Mouse (Mus musculus) fat pad, adult 2 months (tissue): Measurements from ENCODE around the gene Pink1.

ENCODE experiments used
- DNase-seq: peaks from one replicate; pipeline ENCODE4 v3.0.0-alpha.2; 2011; ENCODE audit warnings: low read depth, low spot score; ENCODE audit errors: extremely low read depth

Gene Pink1

DNA sequence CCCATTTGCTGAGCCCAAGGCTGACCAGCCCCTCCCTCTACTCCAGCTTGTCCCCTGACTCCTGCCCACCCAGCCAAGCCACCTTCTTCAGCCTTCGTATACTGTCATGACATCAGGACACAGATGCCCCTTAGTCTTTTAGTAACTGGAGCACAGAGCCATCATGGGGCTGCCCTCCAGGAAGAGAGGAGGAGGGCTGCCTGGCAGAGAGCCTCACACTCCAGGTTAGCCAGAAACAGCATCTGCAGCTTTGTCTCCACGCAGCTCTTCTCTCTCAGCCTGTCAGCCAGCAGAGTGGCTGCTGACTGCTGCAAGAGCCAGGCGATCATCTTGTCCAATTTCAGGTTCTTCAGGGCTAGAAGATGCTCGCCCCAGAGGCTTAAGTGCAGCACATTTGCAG is 12.3 kb downstream of the Pink1 start:
- DNase-seq, result no peak

GRCm38 (mm10) chr4:138313021-138313420 is 13.1 kb downstream of the Pink1 start:
- no peak for DNase-seq

DNA sequence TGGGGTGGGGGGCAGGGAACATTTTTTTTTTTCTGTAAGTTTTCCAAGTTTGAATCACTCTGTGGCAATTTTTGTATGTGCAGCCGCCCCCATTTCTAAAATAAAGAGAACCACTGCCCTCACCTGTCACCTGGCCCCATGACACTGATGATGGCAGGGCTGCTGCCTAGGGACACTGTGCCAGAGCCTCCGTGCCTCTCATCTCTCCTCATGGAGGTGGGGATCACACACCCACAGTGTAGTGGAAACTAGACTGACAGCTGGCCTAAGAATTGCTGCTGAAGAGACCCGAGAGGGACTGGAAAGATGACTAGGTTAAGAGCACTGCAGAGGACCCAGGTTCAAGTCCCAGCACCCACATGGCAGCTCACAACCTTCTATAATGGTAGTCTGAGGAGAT is 14.0 kb downstream of the Pink1 start:
- no peak for DNase-seq

GRCm38 (mm10) chr4:138311595-138311994 is 14.5 kb downstream of the Pink1 start:
- DNase-seq, result no peak

DNA sequence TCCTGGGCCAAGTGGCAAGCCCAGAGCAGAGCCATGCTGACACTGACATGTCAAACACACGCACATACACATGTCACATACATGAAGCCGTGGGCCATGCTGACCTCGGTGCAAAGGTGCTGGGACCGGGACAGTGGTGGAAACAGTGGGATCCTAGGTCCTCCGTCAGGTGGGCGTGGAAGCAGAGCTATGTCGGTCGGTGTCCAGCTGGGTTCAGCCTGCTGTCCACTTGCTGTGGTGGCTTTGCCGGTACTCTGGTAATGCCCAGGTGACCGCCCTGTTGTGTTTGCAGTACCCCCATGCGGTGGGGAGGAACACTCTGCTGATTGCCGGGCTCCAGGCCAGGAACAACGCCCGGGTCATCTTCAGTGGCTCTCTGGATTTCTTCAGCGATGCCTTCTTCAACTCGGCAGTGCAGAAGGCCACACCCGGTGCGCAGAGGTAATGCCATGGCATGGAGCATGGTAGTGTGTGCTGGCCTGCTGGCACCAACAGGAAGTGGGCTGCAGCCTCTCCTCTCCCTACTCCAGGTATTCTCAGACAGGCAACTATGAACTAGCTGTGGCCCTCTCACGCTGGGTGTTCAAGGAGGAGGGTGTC is 15.7 kb downstream of the Pink1 start:
- no peak for DNase-seq

- DNase-seq, result no peak
Measured at GRCm38 (mm10) chr4:138307739-138308138, 18.4 kb downstream of the Pink1 start.

- no peak for DNase-seq
Measured at GRCm38 (mm10) chr4:138307025-138307424, 19.1 kb downstream of the Pink1 start.

DNA sequence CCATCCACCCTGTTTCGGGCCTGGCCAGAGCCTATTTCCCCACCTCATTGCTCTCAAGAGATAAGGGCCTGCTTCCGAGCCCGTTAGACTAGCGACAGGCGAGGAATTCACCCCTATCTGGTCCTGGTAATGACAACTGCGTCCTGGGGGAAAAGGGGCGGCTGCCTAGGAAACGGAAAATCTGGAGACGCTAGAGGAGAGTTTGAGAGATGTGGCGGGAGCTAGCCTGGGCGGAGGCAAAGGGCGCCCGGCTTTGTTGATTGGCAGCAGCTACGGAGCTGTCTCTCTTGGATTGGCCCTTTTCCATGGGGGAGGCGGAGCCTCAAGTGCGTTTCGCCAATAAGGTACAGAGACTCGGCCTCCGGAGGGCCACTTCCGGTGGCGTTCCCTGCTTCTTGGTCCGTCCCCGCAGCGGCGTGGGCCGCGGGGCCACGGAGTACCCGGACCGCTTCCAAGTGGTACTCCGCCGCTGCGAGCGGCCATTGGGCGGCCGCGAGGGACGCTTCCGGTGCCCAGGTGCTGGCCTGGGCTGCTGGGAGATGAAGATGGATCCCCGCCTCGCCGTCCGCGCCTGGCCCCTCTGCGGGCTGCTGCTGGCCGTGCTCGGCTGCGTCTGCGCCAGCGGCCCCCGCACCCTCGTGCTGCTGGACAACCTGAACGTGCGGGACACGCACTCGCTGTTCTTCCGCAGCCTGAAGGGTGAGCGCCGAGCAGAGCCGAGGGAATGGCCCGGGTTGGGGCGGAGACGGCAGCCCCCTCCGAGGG is 21.6 kb downstream of the Pink1 start, which contains the start of gene Ddost:
Gene Ddost (plus strand): TSS at position 391 of the 765 bp plus-strand sequence.
- DNase-seq, result peak; percentile 84

DNA sequence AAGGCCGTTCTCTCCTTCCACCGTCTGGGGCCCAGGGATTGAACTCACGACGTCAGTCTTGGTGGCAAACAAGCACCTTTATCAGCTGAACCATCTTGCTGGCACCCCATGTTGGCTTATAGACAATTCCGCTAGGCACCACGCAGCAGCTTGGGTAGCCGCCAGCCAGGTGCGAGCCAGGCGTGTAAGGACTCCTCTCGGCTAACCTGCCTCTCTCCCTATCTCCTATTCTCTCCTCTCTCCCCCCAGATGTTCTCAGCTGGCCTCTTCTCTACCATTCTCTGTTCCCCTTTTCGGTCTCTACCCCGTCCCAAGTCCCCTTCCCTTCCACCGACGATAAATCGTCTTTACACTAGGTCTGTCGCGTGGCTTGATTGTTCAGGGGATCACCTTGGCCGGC is 22.4 kb downstream of the Pink1 start:
- DNase-seq, result no peak

- no peak for DNase-seq
Measured at GRCm38 (mm10) chr4:138303011-138303410, 23.1 kb downstream of the Pink1 start.

DNA sequence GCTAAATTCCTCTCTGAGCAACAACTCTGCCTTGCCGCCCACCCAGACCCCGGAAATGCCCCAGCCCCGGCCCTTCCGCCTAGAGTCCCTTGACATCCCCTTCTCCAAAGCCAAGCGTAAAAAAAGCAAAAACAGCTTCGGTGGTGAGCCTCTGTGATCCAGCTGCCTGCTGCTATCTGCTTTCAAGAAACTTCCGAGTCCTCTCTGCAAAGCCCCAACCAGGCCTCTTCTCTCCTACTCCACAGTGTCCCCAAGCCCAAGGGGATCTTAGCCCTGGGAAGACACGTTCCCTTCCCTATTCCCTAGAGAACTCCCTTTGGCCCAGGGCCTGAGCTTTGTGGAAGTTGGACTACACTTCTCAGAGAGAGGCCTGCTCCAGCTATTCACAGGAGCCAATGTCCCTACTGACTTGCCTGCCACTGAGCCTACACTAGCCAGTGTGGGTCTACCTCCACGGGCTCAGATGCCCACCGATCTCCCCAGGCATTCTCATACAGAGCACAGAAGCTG is 24.8 kb downstream of the Pink1 start:
- DNase-seq, result no peak

- DNase-seq, result no peak
Measured at GRCm38 (mm10) chr4:138293949-138294550, 32.1 kb downstream of the Pink1 start.

DNA sequence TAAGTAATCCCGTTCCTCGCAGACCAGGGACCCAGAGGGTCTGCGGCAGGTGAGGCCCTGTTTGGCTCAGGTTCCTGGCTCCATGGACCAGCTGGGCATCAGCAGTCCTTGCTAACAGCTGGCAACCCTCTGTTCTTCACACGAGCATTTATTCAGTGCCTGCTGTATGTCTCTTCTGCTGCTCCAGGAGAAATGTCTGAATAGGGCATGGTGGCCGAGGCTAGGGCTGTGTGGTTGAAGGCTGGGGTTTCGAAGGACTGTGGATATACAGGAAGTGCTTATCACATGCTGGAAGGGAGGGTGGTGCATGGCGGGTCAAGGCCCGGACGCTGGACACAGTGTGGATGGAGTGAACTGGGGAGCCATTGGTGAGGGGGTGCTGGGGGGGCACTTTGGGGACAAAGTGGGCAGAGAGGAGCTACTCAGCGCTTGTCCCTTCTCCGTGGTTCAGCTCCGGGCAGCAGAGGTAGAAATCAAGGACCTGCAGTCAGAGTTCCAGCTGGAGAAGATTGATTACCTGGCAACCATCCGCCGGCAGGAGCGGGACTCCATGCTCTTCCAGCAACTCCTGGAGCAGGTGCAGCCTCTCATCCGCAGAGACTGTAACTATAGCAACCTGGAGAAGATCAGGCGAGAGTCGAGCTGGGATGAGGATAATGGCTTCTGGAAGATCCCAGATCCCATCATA is 32.7 kb downstream of the Pink1 start:
- DNase-seq, result no peak

- no peak for DNase-seq
Measured at GRCm38 (mm10) chr4:138292028-138292427, 34.1 kb downstream of the Pink1 start.

GRCm38 (mm10) chr4:138288691-138289090 is 37.4 kb downstream of the Pink1 start:
- no peak for DNase-seq

- no peak for DNase-seq
Measured at GRCm38 (mm10) chr4:138286411-138286810, 39.7 kb downstream of the Pink1 start.

- no peak for DNase-seq
Measured at GRCm38 (mm10) chr4:138282834-138283233, 43.3 kb downstream of the Pink1 start.

DNA sequence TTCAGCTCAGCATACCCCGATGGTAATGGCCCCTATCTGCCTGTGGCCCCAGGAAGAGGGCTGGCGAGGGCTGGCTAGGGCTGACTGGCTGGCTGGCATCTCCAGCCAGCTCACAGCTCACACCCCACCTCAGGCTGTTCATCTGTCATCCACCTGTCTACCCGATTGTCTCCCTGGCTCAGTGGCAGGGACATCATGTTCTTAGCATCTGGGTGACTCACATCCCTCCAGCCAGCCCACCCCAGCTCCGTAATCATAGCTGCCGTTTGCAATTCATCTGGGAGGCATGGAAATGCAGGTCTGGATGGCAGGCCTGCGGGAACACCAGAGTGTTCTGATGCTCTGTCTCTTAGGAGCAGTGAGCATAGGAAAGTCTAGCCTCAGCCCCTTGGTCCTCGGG is 47.8 kb downstream of the Pink1 start:
- no peak for DNase-seq

- DNase-seq, result no peak
Measured at GRCm38 (mm10) chr4:138272011-138272997, 53.8 kb downstream of the Pink1 start.

GRCm38 (mm10) chr4:138267869-138268268 is 58.2 kb downstream of the Pink1 start:
- no peak for DNase-seq
